Mouse (Mus musculus): ENCODE results near the gene Adgrb2. TPM values are rescaled to one million over a fixed set of nuclear protein-coding genes. Genes with fewer than 3 reads are reported as not detected.
A peak's percentile ranks its signal among the peaks of the same experiment; 100 is the strongest.

Gene Adgrb2
- total and polyA plus RNA-seq, 2 experiments, result 0.06 TPM; not detected in 1

- Histone ChIP-seq H3K79me2 (ENCODE audit: control insufficient read depth, insufficient read depth, low read length) (no peaks in the 10 kb centered on the region), H3K4me1 (ENCODE audit: control insufficient read depth, insufficient read depth, low read length) (no peaks in the 10 kb centered on the region; the same call in 1 of the 2 replicates), H3K27me3 (ENCODE audit: control insufficient read depth, insufficient read depth, low read length) (peaks cover 21% of the 10 kb centered on the region), H3K4me3 (ENCODE audit: insufficient read depth, low read depth, low read length) (no peak overlapping the region), H3K36me3 (ENCODE audit: control insufficient read depth, insufficient read depth, low read length) (no peaks in the 10 kb centered on the region), H3K27ac (replicated peaks; ENCODE audit: insufficient read depth, low read depth, low read length) (no peak overlapping the region), H3K9ac (ENCODE audit: low read depth, low read length) (no peak overlapping the region)
- DNase-seq (ENCODE audit: extremely low read depth, low read depth, low spot score), result no peak
- TF ChIP-seq POLR2A (IDR thresholded peaks at IDR 0.05; ENCODE audit: extremely low read depth, insufficient read depth, low read length) (no peak), CTCF (IDR thresholded peaks at IDR 0.05; ENCODE audit: low read depth, low read length) (peak; percentile 62)
- 5% methylated on average over 15 of the region's 15 CpGs for WGBS
Observed at GRCm38 (mm10) chr4:129983764-129984420, 778 bp upstream of the Adgrb2 start.

- TF ChIP-seq POLR2A (IDR thresholded peaks at IDR 0.05; ENCODE audit: extremely low read depth, insufficient read depth, low read length) (no peak), CTCF (IDR thresholded peaks at IDR 0.05; ENCODE audit: low read depth, low read length) (no peak)
- Histone ChIP-seq H3K27ac (replicated peaks; ENCODE audit: insufficient read depth, low read depth, low read length) (no peak overlapping the region), H3K9ac (ENCODE audit: low read depth, low read length) (no peak overlapping the region), H3K4me3 (ENCODE audit: insufficient read depth, low read depth, low read length) (peak overlapping the region; percentile 20; the same call in 1 of the 2 replicates), H3K36me3 (ENCODE audit: control insufficient read depth, insufficient read depth, low read length) (no peaks in the 10 kb centered on the region), H3K79me2 (ENCODE audit: control insufficient read depth, insufficient read depth, low read length) (no peaks in the 10 kb centered on the region), H3K27me3 (ENCODE audit: control insufficient read depth, insufficient read depth, low read length) (peaks cover 21% of the 10 kb centered on the region), H3K4me1 (ENCODE audit: control insufficient read depth, insufficient read depth, low read length) (no peaks in the 10 kb centered on the region; the same call in 1 of the 2 replicates)
- 2% methylated on average over 31 of the region's 48 CpGs for WGBS
- DNase-seq (ENCODE audit: extremely low read depth, low read depth, low spot score), result no peak
Observed at GRCm38 (mm10) chr4:129985161-129985670, 546 bp downstream of the Adgrb2 start.

- H3K27me3 ChIP-seq (ENCODE audit: control insufficient read depth, insufficient read depth, low read length), result peaks cover 21% of the 10 kb centered on the region
- H3K36me3 ChIP-seq (ENCODE audit: control insufficient read depth, insufficient read depth, low read length), result no peaks in the 10 kb centered on the region
- no peaks in the 10 kb centered on the region for H3K79me2 ChIP-seq (ENCODE audit: control insufficient read depth, insufficient read depth, low read length)
- TF ChIP-seq CTCF (IDR thresholded peaks at IDR 0.05; ENCODE audit: low read depth, low read length), result 0 out of 2 replicates have a peak, but pooled peaks have one; percentile 9
- no peak for TF ChIP-seq POLR2A (IDR thresholded peaks at IDR 0.05; ENCODE audit: extremely low read depth, insufficient read depth, low read length)
- no peak overlapping the region for H3K9ac ChIP-seq (ENCODE audit: low read depth, low read length)
- no peak overlapping the region for H3K4me3 ChIP-seq (ENCODE audit: insufficient read depth, low read depth, low read length)
- DNase-seq (ENCODE audit: extremely low read depth, low read depth, low spot score), result no peak
- H3K27ac ChIP-seq (replicated peaks; ENCODE audit: insufficient read depth, low read depth, low read length), result no peak overlapping the region
- WGBS, result 4% methylated on average over 56 of the region's 58 CpGs
- H3K4me1 ChIP-seq (ENCODE audit: control insufficient read depth, insufficient read depth, low read length), result no peaks in the 10 kb centered on the region; the same call in 1 of the 2 replicates
Observed at GRCm38 (mm10) chr4:129985671-129986441, 1.2 kb downstream of the Adgrb2 start.

- Histone ChIP-seq H3K36me3 (ENCODE audit: control insufficient read depth, insufficient read depth, low read length) (no peaks in the 10 kb centered on the region), H3K9ac (ENCODE audit: low read depth, low read length) (no peak overlapping the region), H3K27me3 (ENCODE audit: control insufficient read depth, insufficient read depth, low read length) (peaks cover 21% of the 10 kb centered on the region), H3K27ac (replicated peaks; ENCODE audit: insufficient read depth, low read depth, low read length) (no peak overlapping the region), H3K4me3 (ENCODE audit: insufficient read depth, low read depth, low read length) (peak overlapping the region; percentile 20; the same call in 1 of the 2 replicates), H3K79me2 (ENCODE audit: control insufficient read depth, insufficient read depth, low read length) (no peaks in the 10 kb centered on the region), H3K4me1 (ENCODE audit: control insufficient read depth, insufficient read depth, low read length) (no peaks in the 10 kb centered on the region; the same call in 1 of the 2 replicates)
- no peak for TF ChIP-seq POLR2A (IDR thresholded peaks at IDR 0.05; ENCODE audit: extremely low read depth, insufficient read depth, low read length)
- TF ChIP-seq CTCF (IDR thresholded peaks at IDR 0.05; ENCODE audit: low read depth, low read length), result no peak
- WGBS, result 3% methylated on average over 53 of the region's 53 CpGs
- DNase-seq (ENCODE audit: extremely low read depth, low read depth, low spot score), result no peak
Observed at GRCm38 (mm10) chr4:129987825-129988504, 3.3 kb downstream of the Adgrb2 start.

- Histone ChIP-seq H3K4me1 (ENCODE audit: control insufficient read depth, insufficient read depth, low read length) (no peaks in the 10 kb centered on the region; the same call in 1 of the 2 replicates), H3K4me3 (ENCODE audit: insufficient read depth, low read depth, low read length) (no peak overlapping the region), H3K27ac (replicated peaks; ENCODE audit: insufficient read depth, low read depth, low read length) (no peak overlapping the region), H3K9ac (ENCODE audit: low read depth, low read length) (no peak overlapping the region), H3K79me2 (ENCODE audit: control insufficient read depth, insufficient read depth, low read length) (no peaks in the 10 kb centered on the region), H3K27me3 (ENCODE audit: control insufficient read depth, insufficient read depth, low read length) (peaks cover 18% of the 10 kb centered on the region), H3K36me3 (ENCODE audit: control insufficient read depth, insufficient read depth, low read length) (no peaks in the 10 kb centered on the region)
- DNase-seq (ENCODE audit: extremely low read depth, low read depth, low spot score), result no peak
- no peak for TF ChIP-seq POLR2A (IDR thresholded peaks at IDR 0.05; ENCODE audit: extremely low read depth, insufficient read depth, low read length)
- TF ChIP-seq CTCF (IDR thresholded peaks at IDR 0.05; ENCODE audit: low read depth, low read length), result no peak
- WGBS, result 90% methylated on average over 4 of the region's 4 CpGs
Observed at GRCm38 (mm10) chr4:129989925-129990324, 5.3 kb downstream of the Adgrb2 start.

Measured in liver, adult 2 months (tissue).